Mouse (Mus musculus) stomach, postnatal 0 days (tissue): ENCODE results near the gene Gm28308. TPM values are rescaled to one million over a fixed set of nuclear protein-coding genes. Genes with fewer than 3 reads are reported as not detected.

ENCODE experiments used
- ATAC-seq: fragments of 200-750 bp; cut with Nextera tagmentation; 2 replicates; pipeline ENCODE4 v1.8.0; 2017; ENCODE audit not compliant: low FRiP score, low TSS enrichment
- DNase-seq: peaks from one replicate; pipeline ENCODE4 v3.0.0-alpha.2; 2016; ENCODE audit warnings: low spot score
- H3K27ac ChIP-seq: fragments of 300-500 bp; sonication (generic); replicated peaks from 2 replicates; pipeline ENCODE4 v1.5.1; 2014; ENCODE audit warnings: mild to moderate bottlenecking, control low read depth
- H3K27me3 ChIP-seq: fragments of 300-500 bp; sonication (generic); 2 replicates; pipeline ENCODE4 v1.6.1; 2014; ENCODE audit warnings: low read length; ENCODE audit not compliant: control insufficient read depth, insufficient read depth
- H3K36me3 ChIP-seq: fragments of 300-500 bp; sonication (generic); 2 replicates; pipeline ENCODE4 v1.6.1; 2014; ENCODE audit warnings: low read length, mixed read lengths; ENCODE audit not compliant: control insufficient read depth, insufficient read depth
- H3K4me1 ChIP-seq: fragments of 300-500 bp; sonication (generic); replicated peaks from 2 replicates; pipeline ENCODE4 v1.6.1; 2014; ENCODE audit warnings: antibody characterized with exemption; ENCODE audit not compliant: control insufficient read depth, insufficient read depth
- H3K4me2 ChIP-seq: fragments of 300-500 bp; sonication (generic); replicated peaks from 2 replicates; pipeline ENCODE4 v1.6.1; 2014; ENCODE audit warnings: low read depth, mild to moderate bottlenecking, control low read depth, moderate library complexity
- H3K4me3 ChIP-seq: fragments of 300-500 bp; sonication (generic); 2 replicates; pipeline ENCODE4 v1.5.1; 2014; ENCODE audit warnings: low read depth, low read length, control low read depth
- H3K9ac ChIP-seq: fragments of 300-500 bp; sonication (generic); 2 replicates; pipeline ENCODE4 v1.6.1; 2014; ENCODE audit warnings: mild to moderate bottlenecking, low read length, control low read depth, mixed read lengths
- H3K9me3 ChIP-seq: fragments of 300-500 bp; sonication (generic); 2 replicates; pipeline ENCODE4 v1.6.1; 2016; ENCODE audit warnings: low read length; ENCODE audit not compliant: control insufficient read depth
- CTCF ChIP-seq: IDR thresholded peaks from 2 replicates; pipeline ENCODE4 v1.5.1; 2016; ENCODE audit warnings: antibody characterized with exemption, low read depth, mild to moderate bottlenecking, moderate library complexity
- EP300 ChIP-seq: optimal IDR thresholded peaks from 2 replicates; pipeline ENCODE3; 2016; ENCODE audit warnings: antibody characterized with exemption
- WGBS: fragments of 180-500 bp; shearing (Covaris S2); extraction: QIAGEN DNeasy Blood & Tissue Kit; methylation state at CpG from one replicate; pipeline ENCODE4 v1.1.7; 2014; 5-methylcytosine and 5-hydroxymethylcytosine counted together
- polyA plus RNA-seq: library from polyadenylated mRNA; unstranded; fragments of >200 nt; fragmentation: Nextera tagmentation; extraction: Ambion mirVana; gene quantifications from 2 replicates; pipeline ENCODE4 v1.2.1, GENCODE M21; 2015

The Gm28308 gene
- polyA plus RNA-seq, 1 experiment from 2014 or later, result not detected

DNA sequence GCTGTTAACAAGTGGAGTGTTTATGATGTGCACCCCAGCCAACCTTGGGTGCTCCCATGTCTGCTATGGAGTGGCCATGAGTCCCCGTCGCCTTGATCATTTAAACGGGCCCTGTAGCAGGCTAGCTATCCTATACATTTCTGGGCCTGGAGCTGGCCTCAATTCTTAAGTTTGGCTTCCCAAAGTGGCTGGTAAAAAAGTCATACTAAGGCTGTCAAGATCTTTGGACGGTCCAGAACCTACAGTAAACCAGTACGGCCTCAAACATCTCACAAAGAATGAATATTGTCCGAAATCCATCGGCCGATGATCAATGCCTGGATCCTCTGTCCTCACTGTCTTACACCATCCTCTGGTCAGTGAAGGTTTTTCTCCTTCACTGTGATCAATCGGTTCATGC is 22.1 kb upstream of the Gm28308 start:
- no peak overlapping the region for H3K27ac ChIP-seq
- no peaks in the 10 kb centered on the region for H3K9me3 ChIP-seq
- peaks cover 54% of the 10 kb centered on the region for H3K27me3 ChIP-seq
- no peak for ATAC-seq
- WGBS, result 32% methylated on average over 9 of the region's 9 CpGs
- no peaks in the 10 kb centered on the region for H3K36me3 ChIP-seq
- no peaks in the 10 kb centered on the region for H3K4me1 ChIP-seq
- no peak overlapping the region for H3K4me2 ChIP-seq
- H3K4me3 ChIP-seq, result no peak overlapping the region
- H3K9ac ChIP-seq, result no peak overlapping the region
- TF ChIP-seq CTCF (no peak), EP300 (no peak)
- no peak for DNase-seq

- no peaks in the 10 kb centered on the region for H3K36me3 ChIP-seq
- no peak for DNase-seq
Measured at GRCm38 (mm10) chr6:52234428-52235140, 21.4 kb upstream of the Gm28308 start.

GRCm38 (mm10) chr6:52233546-52234427 is 20.6 kb upstream of the Gm28308 start:
- Histone ChIP-seq H3K4me2 (no peak overlapping the region), H3K36me3 (no peaks in the 10 kb centered on the region), H3K9me3 (no peaks in the 10 kb centered on the region), H3K27ac (no peak overlapping the region), H3K4me3 (no peak overlapping the region), H3K9ac (no peak overlapping the region), H3K4me1 (no peaks in the 10 kb centered on the region), H3K27me3 (peaks cover 50% of the 10 kb centered on the region)
- DNase-seq (no peak), ATAC-seq (peak; percentile 35)
- WGBS, result under 1% methylated on average over 70 of the region's 70 CpGs
- TF ChIP-seq EP300 (no peak), CTCF (no peak)

More at GRCm38 (mm10) chr6:52234428-52235140, 21.4 kb upstream of the Gm28308 start:
- Histone ChIP-seq H3K9ac (no peak overlapping the region), H3K27me3 (peaks cover 51% of the 10 kb centered on the region), H3K4me3 (no peak overlapping the region), H3K4me1 (no peaks in the 10 kb centered on the region), H3K4me2 (no peak overlapping the region), H3K9me3 (no peaks in the 10 kb centered on the region), H3K27ac (no peak overlapping the region)
- WGBS, result 2% methylated on average over 55 of the region's 68 CpGs
- ATAC-seq, result no peak
- TF ChIP-seq EP300 (no peak), CTCF (no peak)

- TF ChIP-seq CTCF (no peak), EP300 (no peak)
- WGBS, result 3% methylated on average over 23 of the region's 23 CpGs
- Histone ChIP-seq H3K36me3 (no peaks in the 10 kb centered on the region), H3K4me1 (no peaks in the 10 kb centered on the region), H3K4me2 (no peak overlapping the region), H3K27ac (no peak overlapping the region), H3K9me3 (no peaks in the 10 kb centered on the region), H3K4me3 (no peak overlapping the region; the same call in 1 of the 2 replicates), H3K9ac (no peak overlapping the region), H3K27me3 (peaks cover 54% of the 10 kb centered on the region)
- ATAC-seq (no peak), DNase-seq (no peak)
Measured at GRCm38 (mm10) chr6:52232984-52233545, 19.9 kb upstream of the Gm28308 start.

- DNase-seq (no peak), ATAC-seq (no peak)
- Histone ChIP-seq H3K27me3 (peaks cover 50% of the 10 kb centered on the region), H3K4me1 (no peaks in the 10 kb centered on the region), H3K9ac (no peak overlapping the region), H3K4me3 (no peak overlapping the region), H3K4me2 (no peak overlapping the region), H3K27ac (no peak overlapping the region), H3K36me3 (no peaks in the 10 kb centered on the region), H3K9me3 (no peaks in the 10 kb centered on the region)
- WGBS, result 1% methylated on average over 18 of the region's 18 CpGs
- TF ChIP-seq CTCF (no peak), EP300 (no peak)
Measured at GRCm38 (mm10) chr6:52232568-52232965, 19.4 kb upstream of the Gm28308 start.
